Mouse (Mus musculus) heart, adult 18-20 months (tissue): Measurements from ENCODE around the gene Ifna5. TPM values are rescaled to one million over a fixed set of nuclear protein-coding genes. Genes with fewer than 3 reads are reported as not detected.
A peak's percentile ranks its signal among the peaks of the same experiment; 100 is the strongest.

Experiments
- DNase-seq, 2 experiments: peaks; one replicate each; pipeline ENCODE4 v3.0.0; 2021 to 2022; ENCODE audit warnings: mixed read lengths in 1 of 2
- total RNA-seq, 2 experiments: library from RNA; stranded (reverse); gene quantifications; 2 replicates each; pipeline ENCODE4 v1.2.3; 2021

The Ifna5 gene
- total RNA-seq, 2 experiments from 2014 or later, result not detected

- peak; percentile 19 to 32 for DNase-seq
Observed at GRCm38 (mm10) chr4:88864599-88864998, 29.3 kb downstream of the Ifna5 start.

DNA sequence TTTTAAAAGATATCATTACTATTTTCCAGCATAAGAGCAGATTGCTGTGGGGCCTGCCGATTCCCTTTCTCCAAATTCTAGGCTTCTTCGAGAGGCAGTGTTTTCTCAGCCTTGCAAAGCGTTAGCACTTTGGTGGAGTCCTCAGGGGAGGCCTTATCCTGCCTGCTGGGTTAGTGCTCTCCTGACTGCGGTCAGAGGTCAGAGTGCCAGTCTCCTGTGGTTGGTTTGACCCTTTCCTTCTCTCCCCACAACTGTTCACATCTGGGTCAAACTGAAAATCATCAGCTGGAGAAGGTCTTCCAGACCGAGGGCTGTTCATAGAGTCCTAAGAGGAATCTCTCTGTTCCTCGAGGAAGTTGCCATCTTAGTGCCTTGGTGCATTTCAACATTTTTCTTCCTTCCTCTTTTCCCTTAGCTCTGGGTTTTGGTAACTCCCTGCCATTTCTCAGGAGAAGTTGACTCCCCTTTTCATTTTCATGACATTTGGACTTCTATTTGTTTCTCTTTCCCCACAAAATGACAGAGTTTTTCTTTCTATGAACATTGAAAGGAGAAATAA lies 29.8 kb downstream of the Ifna5 start:
- DNase-seq, result peak in 1 of 2 experiments; percentile 18

- DNase-seq, result peak; percentile 72 to 89
Observed at GRCm38 (mm10) chr4:88867366-88867925, 32.1 kb downstream of the Ifna5 start.

- DNase-seq, result peak; percentile 29 to 49
Observed at GRCm38 (mm10) chr4:88867926-88868911, 32.9 kb downstream of the Ifna5 start.

DNA sequence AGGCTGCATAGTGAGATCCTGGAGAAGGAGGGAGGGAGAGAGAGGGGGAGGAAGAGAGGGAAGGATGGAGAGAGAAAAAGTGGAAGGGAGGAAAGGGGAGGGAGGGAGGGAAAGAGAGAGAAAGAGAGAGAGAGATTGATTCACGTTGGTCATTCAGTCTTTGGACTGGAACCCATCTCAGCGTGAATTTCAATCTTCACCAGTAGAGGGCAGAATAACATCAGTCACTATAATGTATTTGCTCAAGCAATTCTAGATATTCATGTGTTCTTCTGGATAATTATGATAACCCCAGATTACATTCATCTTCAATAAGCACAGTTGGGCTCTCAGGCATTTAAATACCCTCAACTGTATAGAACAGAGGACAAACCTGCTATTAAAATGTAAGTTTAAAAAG lies 37.4 kb downstream of the Ifna5 start:
- DNase-seq, result peak; percentile 7 to 65

GRCm38 (mm10) chr4:88875435-88876095 lies 40.2 kb downstream of the Ifna5 start:
- DNase-seq, result no peak

DNA sequence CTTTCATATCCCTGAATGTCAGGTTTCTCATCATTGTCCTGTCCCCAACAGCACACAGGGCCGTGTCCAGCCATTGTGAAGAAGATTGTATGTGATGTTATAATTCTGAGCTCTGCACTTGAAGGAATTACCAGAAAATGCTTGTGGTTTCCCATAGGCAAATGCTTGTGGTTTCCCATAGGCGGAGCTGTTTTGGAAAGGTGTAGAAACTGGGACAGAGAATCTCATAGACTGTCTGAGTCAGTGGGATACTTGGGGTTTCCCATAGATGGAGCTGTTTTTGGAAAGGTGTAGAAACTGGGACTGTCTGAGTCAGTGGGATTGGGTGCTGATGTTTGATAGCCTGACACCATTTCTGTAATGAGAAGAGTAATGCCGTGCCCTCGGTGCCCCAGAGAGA lies 41.2 kb downstream of the Ifna5 start:
- no peak for DNase-seq

DNA sequence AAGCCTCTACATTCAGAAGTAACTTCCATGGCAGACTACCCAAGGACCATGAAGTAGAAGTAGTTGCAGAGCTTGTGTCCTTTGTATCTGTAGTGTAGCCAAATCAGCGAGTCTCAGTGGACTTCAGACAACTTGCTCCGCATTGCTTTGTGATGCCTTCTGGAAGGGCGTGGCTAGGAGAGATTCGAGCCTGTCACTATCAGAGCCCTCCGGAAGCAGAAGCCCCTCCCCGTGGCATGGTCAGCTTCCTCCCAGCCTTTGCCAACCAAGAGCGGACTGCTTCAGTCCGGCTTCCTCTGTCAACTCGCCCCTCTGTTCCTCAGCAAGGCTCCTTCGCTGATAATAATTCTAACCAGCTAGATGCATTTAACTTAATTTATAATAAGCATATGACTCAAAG lies 42.9 kb downstream of the Ifna5 start:
- DNase-seq, result peak in 1 of 2 experiments; percentile 8

- DNase-seq, result no peak
Observed at GRCm38 (mm10) chr4:88878772-88879171, 43.4 kb downstream of the Ifna5 start.

- no peak for DNase-seq
Observed at GRCm38 (mm10) chr4:88880101-88880500, 44.8 kb downstream of the Ifna5 start, which contains the start of gene Ifne. TSS of gene Ifne (minus strand) at chr4:88880201.

Other genes starting within 250 kb of the Ifna5 start
- not detected for gene Ifna9, start 243.1 kb upstream of the Ifna5 start, total RNA-seq
- gene Ifna12, start 232.1 kb upstream of the Ifna5 start, total RNA-seq, result not detected
- not detected for gene C87499, start 201.1 kb upstream of the Ifna5 start, total RNA-seq
- not detected for gene Ifna13, start 191.1 kb upstream of the Ifna5 start, total RNA-seq
- gene Ifna16, start 158.6 kb upstream of the Ifna5 start, total RNA-seq, result not detected
- gene Ifna2, start 151.6 kb upstream of the Ifna5 start, total RNA-seq, result not detected
- not detected for gene Ifnab, start 144.2 kb upstream of the Ifna5 start, total RNA-seq
- gene Gm26566, start 113.7 kb upstream of the Ifna5 start, total RNA-seq, result under 1 TPM in 1 of 2 experiments, not detected in 1; 0.42 TPM
- 10 to 100 TPM; 72.4 to 76.1 TPM for gene Klhl9, start 113.1 kb upstream of the Ifna5 start, total RNA-seq
- not detected for gene Gm13271, start 80.7 kb upstream of the Ifna5 start, total RNA-seq
- gene Gm13283, start 75.4 kb upstream of the Ifna5 start, total RNA-seq, result not detected
- not detected for gene Gm13290, start 61.7 kb upstream of the Ifna5 start, total RNA-seq
- not detected for gene Gm13289, start 58.6 kb upstream of the Ifna5 start, total RNA-seq
- not detected for gene Gm13272, start 55.7 kb upstream of the Ifna5 start, total RNA-seq
- not detected for gene Ifnz, start 53.4 kb upstream of the Ifna5 start, total RNA-seq
- not detected for gene Gm13276, start 49.8 kb upstream of the Ifna5 start, total RNA-seq
- gene Gm13277, start 46.9 kb upstream of the Ifna5 start, total RNA-seq, result not detected
- not detected for gene Gm13278, start 44.0 kb upstream of the Ifna5 start, total RNA-seq
- gene Gm13275, start 41.0 kb upstream of the Ifna5 start, total RNA-seq, result not detected
- not detected for gene Gm13279, start 38.1 kb upstream of the Ifna5 start, total RNA-seq
- not detected for gene Gm13285, start 35.9 kb upstream of the Ifna5 start, total RNA-seq
- gene Gm13287, start 32.3 kb upstream of the Ifna5 start, total RNA-seq, result not detected
- not detected for gene Gm13288, start 30.0 kb upstream of the Ifna5 start, total RNA-seq
- not detected for gene Ifna7, start 19.3 kb upstream of the Ifna5 start, total RNA-seq
- gene Ifna11, start 15.6 kb upstream of the Ifna5 start, total RNA-seq, result not detected
- gene Ifna6, start 8.1 kb upstream of the Ifna5 start, total RNA-seq, result not detected
- gene Ifna4, start 6.3 kb downstream of the Ifna5 start, total RNA-seq, result not detected
- gene Ifna1, start 14.6 kb downstream of the Ifna5 start, total RNA-seq, result not detected
- gene Ifne, start 44.7 kb downstream of the Ifna5 start, total RNA-seq, result not detected